Mouse (Mus musculus) liver, postnatal 0 days (tissue): Measurements from ENCODE around the gene Pde8a.
A peak's percentile ranks its signal among the peaks of the same experiment; 100 is the strongest.

ENCODE experiments used
- CTCF ChIP-seq: sonication (generic); IDR thresholded peaks from 2 replicates; pipeline ENCODE4 v1.5.1; 2016; ENCODE audit warnings: antibody characterized with exemption, low read depth
- EP300 ChIP-seq: IDR thresholded peaks from 2 replicates; pipeline ENCODE4 v1.6.1; 2016; ENCODE audit warnings: antibody characterized with exemption, low read depth, mild to moderate bottlenecking

DNA sequence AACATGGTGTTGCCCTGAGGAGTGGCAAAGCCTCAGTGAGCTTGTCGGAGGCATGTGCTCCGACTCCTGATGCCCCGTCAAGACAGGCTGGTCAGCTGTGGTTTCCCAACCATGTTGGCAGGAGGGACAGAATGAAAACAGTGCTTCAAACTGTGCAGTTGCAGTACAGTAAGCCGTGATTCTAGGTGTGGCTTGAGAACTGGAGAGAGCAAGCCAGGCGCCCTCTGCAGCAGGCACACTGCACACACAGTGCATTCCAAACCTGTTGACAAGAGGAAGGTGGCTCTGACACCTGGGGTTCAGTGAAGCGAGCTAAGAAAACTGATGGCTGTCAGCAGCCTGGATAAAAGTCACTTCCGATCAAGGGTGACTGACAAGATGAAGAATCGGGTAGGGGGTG, 73.5 kb downstream of the Pde8a start:
- peak; percentile 54 for TF ChIP-seq CTCF
- TF ChIP-seq EP300 = no peak
